Mouse (Mus musculus): ENCODE data around the gene Gm45521. TPM values are rescaled to one million over a fixed set of nuclear protein-coding genes. Genes with fewer than 3 reads are reported as not detected.

Gm45521 gene
- total RNA-seq, 1 experiment = 1.0 TPM

DNA sequence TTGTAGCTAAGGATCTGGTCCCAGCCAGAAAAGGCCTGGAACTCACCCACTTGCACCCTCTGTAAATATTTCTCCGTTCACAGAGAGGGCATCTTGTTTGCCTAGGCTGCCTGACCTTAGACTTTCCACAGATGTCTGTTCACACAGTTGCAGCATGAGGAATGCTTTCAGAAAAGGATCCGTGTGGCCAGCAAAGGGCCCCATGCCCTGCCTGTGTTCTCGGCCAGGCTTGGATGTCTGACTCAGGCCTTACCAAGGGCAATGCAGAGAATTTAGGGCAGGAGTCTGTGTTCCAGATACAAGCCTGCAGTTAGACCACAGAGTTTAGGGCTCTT is 13.3 kb upstream of the Gm45521 start:
- Histone ChIP-seq H3K9me3 (ENCODE audit: control insufficient read depth, insufficient read depth, low read depth, low read length) (no peaks in the 10 kb centered on the region), H3K4me3 (ENCODE audit: insufficient read depth in 1 of 2, low read depth in 1 of 2, low read length in 2 of 2, poor library complexity in 1 of 2, severe bottlenecking in 1 of 2) (no peak overlapping the region), H3K27ac (ENCODE audit: insufficient read depth, low read depth, low read length, poor library complexity, severe bottlenecking) (no peak overlapping the region), H3K4me1 (ENCODE audit: control insufficient read depth in 2 of 2, insufficient read depth in 2 of 2, low read length in 2 of 2, poor library complexity in 1 of 2) (peaks cover 0 to 29% of the 10 kb centered on the region in 2 experiments; a peak in 2 of 4 replicates), H3K9ac (ENCODE audit: insufficient read depth, low read depth, low read length, poor library complexity, severe bottlenecking) (no peak overlapping the region), H3K36me3 (ENCODE audit: control insufficient read depth, insufficient read depth, low read length, poor library complexity, severe bottlenecking) (peaks cover 38% of the 10 kb centered on the region)
- no peak for TF ChIP-seq ZNF384 (IDR thresholded peaks at IDR 0.05; ENCODE audit: low read depth, low read length)
- no peak for TF ChIP-seq HCFC1 (IDR thresholded peaks at IDR 0.05; ENCODE audit: borderline replicate concordance, insufficient read depth, low read length)
- no peak for TF ChIP-seq CHD2 (IDR thresholded peaks at IDR 0.05; ENCODE audit: low read depth, low read length)
- TF ChIP-seq ZC3H11A (IDR thresholded peaks at IDR 0.05; ENCODE audit: borderline replicate concordance, low read depth, low read length) = no peak
- no peak for TF ChIP-seq MAFK (IDR thresholded peaks at IDR 0.05; ENCODE audit: insufficient read depth, low read depth, low read length)
- DNase-seq (ENCODE audit: low read depth, low spot score) = no peak
- in situ Hi-C loops (cut with MboI; ENCODE audit: low sequenced_read_pairs in 2 of 2, unreplicated experiment in 2 of 2) = no loop called here

- in situ Hi-C loops (cut with MboI; ENCODE audit: low sequenced_read_pairs in 2 of 2, unreplicated experiment in 2 of 2) = no loop called here
- H3K9ac ChIP-seq (ENCODE audit: insufficient read depth, low read depth, low read length, poor library complexity, severe bottlenecking) = 0 out of 2 replicates have a peak overlapping the region, but pooled peaks have one; percentile 35
- H3K36me3 ChIP-seq (ENCODE audit: control insufficient read depth, insufficient read depth, low read length, poor library complexity, severe bottlenecking) = peaks cover 36% of the 10 kb centered on the region
- no peak overlapping the region for H3K27ac ChIP-seq (ENCODE audit: insufficient read depth, low read depth, low read length, poor library complexity, severe bottlenecking)
- peaks cover 0 to 29% of the 10 kb centered on the region in 2 experiments; a peak in 2 of 4 replicates for H3K4me1 ChIP-seq (ENCODE audit: control insufficient read depth in 2 of 2, insufficient read depth in 2 of 2, low read length in 2 of 2, poor library complexity in 1 of 2)
- H3K9me3 ChIP-seq (ENCODE audit: control insufficient read depth, insufficient read depth, low read depth, low read length) = no peaks in the 10 kb centered on the region
- no peak overlapping the region for H3K4me3 ChIP-seq (ENCODE audit: insufficient read depth in 1 of 2, low read depth in 1 of 2, low read length in 2 of 2, poor library complexity in 1 of 2, severe bottlenecking in 1 of 2)
- no peak for DNase-seq (ENCODE audit: low read depth, low spot score)
- TF ChIP-seq CHD2 (IDR thresholded peaks at IDR 0.05; ENCODE audit: low read depth, low read length) = no peak
- no peak for TF ChIP-seq MAFK (IDR thresholded peaks at IDR 0.05; ENCODE audit: insufficient read depth, low read depth, low read length)
- no peak for TF ChIP-seq ZNF384 (IDR thresholded peaks at IDR 0.05; ENCODE audit: low read depth, low read length)
- no peak for TF ChIP-seq ZC3H11A (IDR thresholded peaks at IDR 0.05; ENCODE audit: borderline replicate concordance, low read depth, low read length)
- TF ChIP-seq HCFC1 (IDR thresholded peaks at IDR 0.05; ENCODE audit: borderline replicate concordance, insufficient read depth, low read length) = no peak
Observed at GRCm38 (mm10) chr14:7944349-7945039, 12.6 kb upstream of the Gm45521 start.

DNA sequence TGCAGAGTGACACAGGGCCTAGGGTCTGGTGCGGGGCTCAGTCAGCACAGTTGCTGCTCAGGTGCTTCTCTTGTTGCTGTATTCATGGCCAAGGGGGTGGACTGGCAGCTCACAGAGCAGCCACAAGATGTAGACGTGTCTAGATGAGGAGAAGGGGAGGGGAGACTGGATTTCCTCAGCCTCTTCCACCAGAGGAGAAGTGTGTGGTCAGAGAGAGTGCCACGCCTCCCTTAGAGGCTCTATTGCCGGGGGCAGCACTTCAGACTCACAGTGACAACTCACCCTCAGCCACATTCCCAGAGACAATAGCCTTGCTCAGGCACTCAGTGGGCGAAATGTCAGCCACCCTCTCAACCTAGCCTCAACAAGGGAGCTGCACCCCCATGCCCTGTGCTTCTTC is 11.8 kb upstream of the Gm45521 start:
- H3K36me3 ChIP-seq (ENCODE audit: control insufficient read depth, insufficient read depth, low read length, poor library complexity, severe bottlenecking) = peaks cover 38% of the 10 kb centered on the region

GRCm38 (mm10) chr14:7951234-7951633 is 5.9 kb upstream of the Gm45521 start:
- in situ Hi-C loops (cut with MboI; ENCODE audit: low sequenced_read_pairs in 2 of 2, unreplicated experiment in 2 of 2) = loop anchor here in 1 of 2 experiments (25.0 kb wide), 1 partner anchor 386 kb away; no protein-coding TSS in a partner anchor

More for the DNA sequence above, 11.8 kb upstream of the Gm45521 start:
- no peaks in the 10 kb centered on the region for H3K9me3 ChIP-seq (ENCODE audit: control insufficient read depth, insufficient read depth, low read depth, low read length)
- TF ChIP-seq ZNF384 (IDR thresholded peaks at IDR 0.05; ENCODE audit: low read depth, low read length) = no peak
- no peak for TF ChIP-seq HCFC1 (IDR thresholded peaks at IDR 0.05; ENCODE audit: borderline replicate concordance, insufficient read depth, low read length)
- TF ChIP-seq MAFK (IDR thresholded peaks at IDR 0.05; ENCODE audit: insufficient read depth, low read depth, low read length) = no peak
- TF ChIP-seq ZC3H11A (IDR thresholded peaks at IDR 0.05; ENCODE audit: borderline replicate concordance, low read depth, low read length) = no peak
- TF ChIP-seq CHD2 (IDR thresholded peaks at IDR 0.05; ENCODE audit: low read depth, low read length) = no peak
- H3K4me1 ChIP-seq (ENCODE audit: control insufficient read depth in 2 of 2, insufficient read depth in 2 of 2, low read length in 2 of 2, poor library complexity in 1 of 2) = peaks cover 0 to 29% of the 10 kb centered on the region in 2 experiments; a peak in 2 of 4 replicates
- no peak for DNase-seq (ENCODE audit: low read depth, low spot score)
- no peak overlapping the region for H3K9ac ChIP-seq (ENCODE audit: insufficient read depth, low read depth, low read length, poor library complexity, severe bottlenecking)
- H3K27ac ChIP-seq (ENCODE audit: insufficient read depth, low read depth, low read length, poor library complexity, severe bottlenecking) = no peak overlapping the region
- no peak overlapping the region for H3K4me3 ChIP-seq (ENCODE audit: insufficient read depth in 1 of 2, low read depth in 1 of 2, low read length in 2 of 2, poor library complexity in 1 of 2, severe bottlenecking in 1 of 2)
- in situ Hi-C loops (cut with MboI; ENCODE audit: low sequenced_read_pairs in 2 of 2, unreplicated experiment in 2 of 2) = no loop called here

More at GRCm38 (mm10) chr14:7951234-7951633, 5.9 kb upstream of the Gm45521 start:
- TF ChIP-seq HCFC1 (IDR thresholded peaks at IDR 0.05; ENCODE audit: borderline replicate concordance, insufficient read depth, low read length) (no peak), ZNF384 (IDR thresholded peaks at IDR 0.05; ENCODE audit: low read depth, low read length) (no peak)
- Histone ChIP-seq H3K9ac (ENCODE audit: insufficient read depth, low read depth, low read length, poor library complexity, severe bottlenecking) (no peak overlapping the region), H3K4me1 (ENCODE audit: control insufficient read depth in 2 of 2, insufficient read depth in 2 of 2, low read length in 2 of 2, poor library complexity in 1 of 2) (peaks cover 8 to 34% of the 10 kb centered on the region in 2 experiments), H3K9me3 (ENCODE audit: control insufficient read depth, insufficient read depth, low read depth, low read length) (no peaks in the 10 kb centered on the region), H3K36me3 (ENCODE audit: control insufficient read depth, insufficient read depth, low read length, poor library complexity, severe bottlenecking) (peaks cover 20% of the 10 kb centered on the region), H3K4me3 (ENCODE audit: insufficient read depth in 1 of 2, low read depth in 1 of 2, low read length in 2 of 2, poor library complexity in 1 of 2, severe bottlenecking in 1 of 2) (no peak overlapping the region), H3K27ac (ENCODE audit: insufficient read depth, low read depth, low read length, poor library complexity, severe bottlenecking) (no peak overlapping the region)
- no peak for DNase-seq (ENCODE audit: low read depth, low spot score)

All from ES-E14 (cell line).